Mouse (Mus musculus) thymus, adult 2 months (tissue): ENCODE data around the gene Ift43. TPM values are rescaled to one million over a fixed set of nuclear protein-coding genes. Genes with fewer than 3 reads are reported as not detected.

ENCODE experiments used
- DNase-seq: peaks from one replicate; pipeline ENCODE4 v3.0.0; 2021
- H3K27ac ChIP-seq: fragments of 200-500 bp; 2 replicates; pipeline ENCODE4 v1.5.1; 2012; ENCODE audit warnings: low read length, control low read depth; ENCODE audit not compliant: control insufficient read depth, insufficient read depth
- H3K27me3 ChIP-seq: fragments of 200-500 bp; 2 replicates; pipeline ENCODE4 v1.6.1; 2012; ENCODE audit warnings: mild to moderate bottlenecking, low read length, moderate library complexity, mixed read lengths; ENCODE audit not compliant: control insufficient read depth, insufficient read depth
- H3K36me3 ChIP-seq: fragments of 200-500 bp; 2 replicates; pipeline ENCODE4 v1.6.1; 2012; ENCODE audit warnings: mild to moderate bottlenecking, low read length, moderate library complexity; ENCODE audit not compliant: control insufficient read depth, insufficient read depth
- H3K4me1 ChIP-seq: fragments of 200-500 bp; replicated peaks from 2 replicates; pipeline ENCODE4 v1.6.1; 2012; ENCODE audit warnings: low read length; ENCODE audit not compliant: control insufficient read depth, insufficient read depth
- H3K4me3 ChIP-seq: fragments of 200-500 bp; 2 replicates; pipeline ENCODE4 v1.5.1; 2012; ENCODE audit warnings: mild to moderate bottlenecking, low read length, control low read depth, moderate library complexity; ENCODE audit not compliant: control insufficient read depth, insufficient read depth
- CTCF ChIP-seq: fragments of 200-500 bp; IDR thresholded peaks from 2 replicates; pipeline ENCODE4 v1.5.1; 2012; ENCODE audit warnings: mild to moderate bottlenecking, control low read depth, low read length, moderate library complexity, borderline replicate concordance; ENCODE audit not compliant: control insufficient read depth, poor library complexity, insufficient read depth; ENCODE audit errors: extremely low read depth
- POLR2A ChIP-seq: fragments of 200-500 bp; IDR thresholded peaks from 2 replicates; pipeline ENCODE4 v1.6.1; 2012; ENCODE audit warnings: mild to moderate bottlenecking, low read length, control low read depth, moderate library complexity; ENCODE audit not compliant: control insufficient read depth, poor library complexity, insufficient read depth; ENCODE audit errors: extremely low read depth
- WGBS: fragments of 180-500 bp; shearing (Covaris S2); methylation state at CpG from one replicate; pipeline ENCODE4 v1.1.7; 2018; 5-methylcytosine and 5-hydroxymethylcytosine counted together
- polyA plus RNA-seq: library from polyadenylated mRNA; depleted of rRNA; stranded (reverse); fragments of >200 nt; gene quantifications from 2 replicates; pipeline ENCODE4 v1.2.3, GENCODE M21; 2012

Ift43 gene
- polyA plus RNA-seq, 1 experiment = 4.7 TPM

- Histone ChIP-seq H3K27me3 (no peaks in the 10 kb centered on the region), H3K4me3 (no peak overlapping the region), H3K27ac (no peak overlapping the region), H3K36me3 (no peaks in the 10 kb centered on the region), H3K4me1 (no peaks in the 10 kb centered on the region)
- no peak for DNase-seq
- TF ChIP-seq POLR2A (no peak), CTCF (no peak)
- 89% methylated on average over 12 of the region's 12 CpGs for WGBS
Measured at GRCm38 (mm10) chr12:86151941-86152340, 69.6 kb downstream of the Ift43 start.

DNA sequence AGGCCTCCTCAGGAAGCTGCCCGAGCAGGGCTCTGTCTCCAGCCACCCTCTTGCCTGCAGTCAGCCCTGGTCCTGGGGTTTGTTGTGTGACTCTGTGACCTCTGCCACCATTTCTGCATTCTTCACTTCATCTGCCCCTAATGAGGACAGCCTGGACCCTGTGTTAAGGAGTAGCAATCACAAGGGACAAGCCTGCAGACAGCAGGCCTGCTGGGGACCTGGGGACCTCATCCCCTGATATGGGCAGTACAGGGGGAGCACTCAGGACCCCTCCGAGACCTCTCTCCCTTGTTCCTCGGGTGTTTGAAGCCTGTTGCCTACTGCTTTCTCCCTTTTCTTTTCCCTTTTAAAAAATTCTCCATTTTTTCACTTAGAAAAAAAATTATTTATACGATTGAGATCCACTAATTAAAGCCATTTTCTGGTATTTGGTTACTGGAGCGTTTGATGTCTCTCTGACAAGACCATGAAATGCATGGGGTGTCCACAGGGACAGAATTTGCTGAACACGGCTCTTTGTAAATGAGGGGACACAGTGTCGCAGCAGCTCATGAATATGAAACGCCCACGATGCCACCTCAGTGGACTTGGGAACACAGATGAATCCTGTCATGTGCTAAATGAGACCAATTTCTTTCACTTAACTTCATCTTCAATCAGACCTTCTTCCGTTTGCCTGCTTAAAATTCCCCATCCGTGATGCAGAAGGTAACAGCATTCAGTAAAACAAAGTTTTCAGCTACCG, 71.0 kb downstream of the Ift43 start:
- TF ChIP-seq CTCF = no peak
- no peak for TF ChIP-seq POLR2A
- Histone ChIP-seq H3K4me1 (no peaks in the 10 kb centered on the region), H3K36me3 (no peaks in the 10 kb centered on the region), H3K27ac (no peak overlapping the region), H3K4me3 (no peak overlapping the region), H3K27me3 (no peaks in the 10 kb centered on the region)
- WGBS = 93% methylated on average over 12 of the region's 12 CpGs
- DNase-seq = no peak

- H3K27me3 ChIP-seq = no peaks in the 10 kb centered on the region
- H3K4me1 ChIP-seq = no peaks in the 10 kb centered on the region
- WGBS = 96% methylated on average over 8 of the region's 8 CpGs
- no peak overlapping the region for H3K27ac ChIP-seq
- DNase-seq = no peak
- TF ChIP-seq POLR2A (no peak), CTCF (no peak)
- H3K36me3 ChIP-seq = no peaks in the 10 kb centered on the region
- H3K4me3 ChIP-seq = no peak overlapping the region
Measured at GRCm38 (mm10) chr12:86155176-86155575, 72.8 kb downstream of the Ift43 start.

GRCm38 (mm10) chr12:86157166-86157565, 74.8 kb downstream of the Ift43 start:
- H3K36me3 ChIP-seq = no peaks in the 10 kb centered on the region
- H3K27ac ChIP-seq = no peak overlapping the region
- no peaks in the 10 kb centered on the region for H3K4me1 ChIP-seq
- no peak for DNase-seq
- H3K4me3 ChIP-seq = no peak overlapping the region
- WGBS = 97% methylated on average over 8 of the region's 8 CpGs
- TF ChIP-seq CTCF (no peak), POLR2A (no peak)
- H3K27me3 ChIP-seq = no peaks in the 10 kb centered on the region

GRCm38 (mm10) chr12:86157894-86158444, 75.6 kb downstream of the Ift43 start:
- H3K4me3 ChIP-seq = no peak overlapping the region
- TF ChIP-seq CTCF (no peak), POLR2A (no peak)
- WGBS = 55% methylated on average over 8 of the region's 8 CpGs
- no peaks in the 10 kb centered on the region for H3K27me3 ChIP-seq
- no peaks in the 10 kb centered on the region for H3K4me1 ChIP-seq
- no peaks in the 10 kb centered on the region for H3K36me3 ChIP-seq
- no peak overlapping the region for H3K27ac ChIP-seq
- DNase-seq = no peak

GRCm38 (mm10) chr12:86158689-86159483, 76.5 kb downstream of the Ift43 start:
- Histone ChIP-seq H3K36me3 (no peaks in the 10 kb centered on the region), H3K27ac (no peak overlapping the region)
- no peak for DNase-seq

More at GRCm38 (mm10) chr12:86158689-86159483, 76.5 kb downstream of the Ift43 start:
- 93% methylated on average over 20 of the region's 20 CpGs for WGBS
- TF ChIP-seq CTCF (no peak), POLR2A (no peak)
- H3K4me3 ChIP-seq = no peak overlapping the region
- H3K27me3 ChIP-seq = no peaks in the 10 kb centered on the region
- H3K4me1 ChIP-seq = no peaks in the 10 kb centered on the region
